Mouse (Mus musculus) heart, postnatal 0 days (tissue): ENCODE measurements at regions not wholly inside any gene's neighbourhood (a gene's known extent, or its start where the extent isn't known, plus 50 kb on each side); places are given as distances from the start of the nearest gene placed in this dataset.

ENCODE experiments used
- ATAC-seq: fragments of 200-750 bp; cut with Nextera tagmentation; 2 replicates; pipeline ENCODE4 v1.8.0; 2017; ENCODE audit warnings: low read depth, moderate number of reproducible peaks, moderate library complexity; ENCODE audit not compliant: insufficient read depth
- DNase-seq: peaks from one replicate; pipeline ENCODE4 v3.0.0-alpha.2; 2016; ENCODE audit warnings: low spot score
- H3K27ac ChIP-seq: fragments of 300-500 bp; sonication (generic); 2 replicates; pipeline ENCODE4 v1.5.1; 2014; ENCODE audit warnings: low read depth, mild to moderate bottlenecking
- H3K27me3 ChIP-seq: fragments of 300-500 bp; sonication (generic); 2 replicates; pipeline ENCODE4 v1.6.1; 2014; ENCODE audit warnings: low read length, mixed read lengths; ENCODE audit not compliant: control insufficient read depth, insufficient read depth
- H3K36me3 ChIP-seq: fragments of 300-500 bp; sonication (generic); replicated peaks from 2 replicates; pipeline ENCODE4 v1.6.1; 2014; ENCODE audit warnings: low read length, mixed read lengths; ENCODE audit not compliant: control insufficient read depth, insufficient read depth
- H3K4me1 ChIP-seq: fragments of 300-500 bp; sonication (generic); 2 replicates; pipeline ENCODE4 v1.6.1; 2014; ENCODE audit warnings: antibody characterized with exemption; ENCODE audit not compliant: control insufficient read depth, insufficient read depth
- H3K4me2 ChIP-seq: fragments of 300-500 bp; sonication (generic); 2 replicates; pipeline ENCODE4 v1.6.1; 2014; ENCODE audit warnings: low read depth, mild to moderate bottlenecking, low read length, moderate library complexity
- H3K4me3 ChIP-seq: fragments of 300-500 bp; sonication (generic); 2 replicates; pipeline ENCODE4 v1.5.1; 2014; ENCODE audit warnings: low read depth, low read length
- H3K9ac ChIP-seq: fragments of 300-500 bp; sonication (generic); replicated peaks from 2 replicates; pipeline ENCODE4 v1.6.1; 2014; ENCODE audit warnings: low read depth, low read length, mixed read lengths
- H3K9me3 ChIP-seq: fragments of 300-500 bp; sonication (generic); replicated peaks from 2 replicates; pipeline ENCODE4 v1.6.1; 2016; ENCODE audit warnings: low read length; ENCODE audit not compliant: control insufficient read depth
- CTCF ChIP-seq: IDR thresholded peaks from 2 replicates; pipeline ENCODE4 v1.5.1; 2016; ENCODE audit warnings: antibody characterized with exemption, control low read depth, low read depth
- EP300 ChIP-seq: IDR thresholded peaks from 2 replicates; pipeline ENCODE4 v1.6.1; 2016; ENCODE audit warnings: antibody characterized with exemption, low read depth
- WGBS: fragments of 180-500 bp; shearing (Covaris S2); extraction: QIAGEN DNeasy Blood & Tissue Kit; methylation state at CpG from one replicate; pipeline ENCODE4 v1.1.7; 2014; 5-methylcytosine and 5-hydroxymethylcytosine counted together

DNA sequence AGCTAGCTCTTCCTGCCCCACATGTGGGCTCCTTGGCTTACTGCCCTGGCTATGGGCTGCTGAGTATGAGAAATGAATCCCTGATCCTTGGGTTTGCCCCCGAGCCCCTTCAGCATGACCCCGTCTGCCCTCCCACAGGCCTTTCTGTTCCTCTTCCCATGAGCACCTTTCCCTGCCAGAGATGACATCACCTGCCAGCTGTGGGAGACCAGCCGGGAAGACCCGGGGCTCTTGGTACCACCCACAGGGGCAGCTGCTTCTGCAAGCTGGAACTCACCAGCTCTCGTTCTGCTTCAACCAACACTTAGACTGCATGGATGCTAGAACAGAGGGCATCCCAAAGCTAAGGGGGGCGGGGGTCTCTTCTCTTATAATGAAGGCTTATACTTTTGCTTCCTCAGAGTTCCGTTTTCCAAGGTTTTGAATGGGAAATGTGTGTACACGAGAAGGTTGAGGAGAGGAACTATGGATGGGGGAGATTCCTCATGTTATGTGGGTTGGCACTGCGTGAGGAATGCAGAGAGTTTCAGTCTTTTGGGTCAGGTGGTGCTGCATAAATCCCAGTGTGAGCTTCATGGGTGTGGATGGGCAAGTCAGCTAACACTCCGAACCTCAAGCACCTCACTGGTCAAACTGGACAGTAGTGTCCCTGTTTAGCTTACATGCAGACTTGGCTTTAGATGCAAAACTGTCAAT is 100.2 kb upstream of the Pgrmc2 start:
- Histone ChIP-seq H3K9me3 (no peaks in the 10 kb centered on the region), H3K4me3 (no peak overlapping the region), H3K27me3 (no peaks in the 10 kb centered on the region), H3K4me2 (no peak overlapping the region), H3K4me1 (peaks cover 6% of the 10 kb centered on the region), H3K9ac (no peak overlapping the region), H3K36me3 (no peaks in the 10 kb centered on the region), H3K27ac (no peak overlapping the region)
- TF ChIP-seq CTCF (no peak), EP300 (no peak)
- ATAC-seq (0 out of 2 replicates have a peak, but pooled peaks have one; percentile 12), DNase-seq (no peak)
- 59% methylated on average over 10 of the region's 10 CpGs for WGBS

DNA sequence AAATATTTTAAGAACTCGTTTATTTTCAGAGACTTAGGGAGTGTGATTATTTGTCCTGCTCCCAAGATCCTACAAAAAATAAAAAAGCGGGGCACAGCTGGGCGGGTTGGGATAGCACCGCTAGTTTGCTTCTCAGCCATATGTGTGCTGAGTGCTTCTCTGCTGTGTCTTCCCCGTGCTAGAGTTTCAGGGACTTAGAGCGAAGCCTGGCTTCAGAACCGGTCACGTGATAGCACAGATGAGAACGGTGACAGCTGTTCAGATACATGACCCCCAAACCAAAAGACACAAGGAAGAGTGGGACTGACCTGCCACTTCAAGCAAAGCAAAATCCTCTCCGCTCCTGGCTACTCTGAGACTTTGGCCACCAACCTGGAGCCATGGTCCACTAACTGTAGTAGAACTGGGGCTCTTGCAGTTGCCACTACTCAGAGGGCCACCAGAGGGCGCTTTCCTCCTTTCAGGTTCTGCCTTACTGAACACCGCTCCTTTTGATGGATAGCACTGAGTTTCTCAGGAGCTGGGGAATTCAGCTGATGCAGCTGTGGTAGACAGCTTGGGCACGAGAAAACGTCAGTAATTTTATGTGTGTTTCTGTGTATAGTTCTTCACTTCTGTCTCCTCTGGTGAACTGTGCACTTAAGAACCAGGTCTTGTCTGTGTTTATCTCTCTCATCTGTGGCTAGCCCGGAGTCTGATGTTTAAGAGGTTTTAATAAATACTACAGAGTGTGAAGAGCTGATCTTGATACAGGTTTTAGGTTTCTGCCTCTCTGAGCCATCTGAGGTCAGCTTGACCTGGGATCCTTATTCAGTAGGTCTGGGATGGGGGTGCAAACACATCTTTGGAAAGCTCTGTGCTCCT is 99.4 kb upstream of the Pgrmc2 start:
- peaks cover 6% of the 10 kb centered on the region for H3K4me1 ChIP-seq
- no peaks in the 10 kb centered on the region for H3K36me3 ChIP-seq
- no peak for TF ChIP-seq EP300
- peak; percentile 93 for TF ChIP-seq CTCF
- ATAC-seq (peak; percentile 86), DNase-seq (peak; percentile 82)
- no peaks in the 10 kb centered on the region for H3K9me3 ChIP-seq
- no peak overlapping the region for H3K4me2 ChIP-seq
- no peak overlapping the region for H3K4me3 ChIP-seq
- H3K9ac ChIP-seq: no peak overlapping the region
- no peak overlapping the region for H3K27ac ChIP-seq
- WGBS: 49% methylated on average over 15 of the region's 15 CpGs
- H3K27me3 ChIP-seq: no peaks in the 10 kb centered on the region

DNA sequence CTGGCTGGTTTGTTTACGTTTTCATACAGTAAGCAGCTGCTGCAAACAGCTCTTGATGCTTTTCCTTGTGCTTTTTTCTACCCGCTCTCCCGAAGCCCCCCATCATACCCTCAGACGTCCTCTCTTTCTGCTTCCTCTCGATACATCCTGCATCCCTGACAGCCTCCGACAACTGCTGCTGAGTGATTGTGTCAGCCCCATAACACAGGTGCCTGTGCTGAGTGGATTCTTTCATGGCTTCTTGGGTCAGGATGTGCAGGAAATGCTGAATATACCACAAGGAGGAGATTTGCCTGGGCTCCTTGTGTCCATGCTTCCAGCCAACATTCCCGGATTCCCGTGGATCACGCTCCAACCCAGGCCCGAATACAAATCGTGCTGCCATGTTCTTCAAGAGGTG is 98.6 kb upstream of the Pgrmc2 start:
- Histone ChIP-seq H3K27me3 (no peaks in the 10 kb centered on the region), H3K9me3 (no peaks in the 10 kb centered on the region), H3K36me3 (no peaks in the 10 kb centered on the region), H3K4me1 (peaks cover 6% of the 10 kb centered on the region), H3K9ac (no peak overlapping the region), H3K4me3 (no peak overlapping the region), H3K4me2 (no peak overlapping the region), H3K27ac (no peak overlapping the region)
- WGBS: 76% methylated on average over 11 of the region's 11 CpGs
- DNase-seq (no peak), ATAC-seq (no peak)
- TF ChIP-seq CTCF: no peak
- TF ChIP-seq EP300: no peak

- WGBS: 33% methylated on average over 7 of the region's 7 CpGs
- H3K4me1 ChIP-seq: peaks cover 6% of the 10 kb centered on the region
- no peaks in the 10 kb centered on the region for H3K9me3 ChIP-seq
- no peaks in the 10 kb centered on the region for H3K27me3 ChIP-seq
- ATAC-seq: no peak
- no peak overlapping the region for H3K4me2 ChIP-seq
- no peak for TF ChIP-seq CTCF
- TF ChIP-seq EP300: no peak
- DNase-seq: no peak
- no peak overlapping the region for H3K4me3 ChIP-seq
- no peak overlapping the region for H3K9ac ChIP-seq
- no peaks in the 10 kb centered on the region for H3K36me3 ChIP-seq
- peak overlapping the region; percentile 2; the same call in 1 of the 2 replicates for H3K27ac ChIP-seq
Measured at GRCm38 (mm10) chr3:41180911-41181310, 98.1 kb upstream of the Pgrmc2 start.

DNA sequence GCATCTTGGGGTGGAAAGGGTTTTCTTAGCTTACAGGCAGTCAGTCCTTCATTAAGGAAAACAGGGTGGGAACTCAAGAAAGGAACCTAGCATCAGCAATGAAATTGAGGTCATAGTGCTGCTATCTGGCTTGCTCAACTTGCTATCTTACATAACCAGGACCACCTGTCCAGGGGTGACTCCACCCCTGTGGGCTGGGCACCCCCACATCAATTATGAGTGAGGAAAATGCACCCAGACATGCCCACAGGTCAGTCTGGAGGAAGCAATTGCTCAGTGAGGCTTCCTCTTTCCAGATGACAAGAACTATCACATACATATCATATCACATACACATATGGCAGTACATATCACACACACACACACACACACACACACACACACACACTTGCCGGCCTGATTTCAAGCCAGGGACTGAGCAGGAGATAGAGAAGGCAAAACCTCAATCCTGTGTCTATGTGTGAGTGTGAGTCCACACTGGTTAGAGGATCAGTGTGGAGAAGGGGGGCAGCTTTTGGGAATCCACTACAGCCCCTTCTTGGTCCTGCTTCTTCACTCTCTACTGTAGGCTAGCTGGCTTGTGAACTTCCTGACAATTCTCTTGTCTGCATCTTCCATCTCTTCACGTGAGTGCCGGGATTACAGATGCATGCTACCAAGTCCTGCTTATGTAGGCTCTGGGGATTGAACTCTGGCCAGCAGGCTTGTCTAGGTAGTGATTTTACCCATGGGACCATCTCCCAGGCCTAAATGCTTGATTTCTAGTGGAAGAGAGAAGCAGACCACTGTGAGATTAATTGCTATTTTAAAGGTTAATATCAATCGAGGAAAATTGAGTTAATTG is 96.4 kb upstream of the Pgrmc2 start:
- Histone ChIP-seq H3K9ac (no peak overlapping the region), H3K27ac (no peak overlapping the region), H3K4me2 (no peak overlapping the region), H3K27me3 (no peaks in the 10 kb centered on the region), H3K9me3 (no peaks in the 10 kb centered on the region), H3K4me3 (no peak overlapping the region), H3K36me3 (no peaks in the 10 kb centered on the region), H3K4me1 (peaks cover 6% of the 10 kb centered on the region)
- 69% methylated on average over 4 of the region's 4 CpGs for WGBS
- no peak for TF ChIP-seq CTCF
- no peak for TF ChIP-seq EP300
- no peak for DNase-seq
- ATAC-seq: no peak
